Mouse (Mus musculus) Patski (cell line): ENCODE measurements around the gene Atad3a. TPM values are rescaled to one million over a fixed set of nuclear protein-coding genes. Genes with fewer than 3 reads are reported as not detected.

Experiments used
- ATAC-seq: fragments of 100-300 bp; one replicate; pipeline ENCODE4 v1.8.0; 2021
- CTCF ChIA-PET: fragments of 350-600 bp; sonication (Branson Sonifier 250); formaldehyde crosslinking; loops from one replicate; lab custom pipeline; 2022; ENCODE audit warnings: inconsistent platforms; lab: Charles Lee
- POLR2A ChIA-PET: fragments of 350-600 bp; sonication (Branson Sonifier 250); formaldehyde crosslinking; loops from one replicate; lab custom pipeline; 2022; ENCODE audit warnings: antibody characterized with exemption, inconsistent platforms; lab: Charles Lee
- DNase-seq: peaks from one replicate; pipeline ENCODE4 v3.0.0-alpha.2; 2011; ENCODE audit warnings: low read depth, low spot score
- H3K27me3 ChIP-seq: fragments of 371-371 bp; one replicate; pipeline ENCODE4 v1.5.1; 2021
- CTCF ChIP-seq: fragments of 100-300 bp; IDR thresholded peaks from one replicate; pipeline ENCODE4 v1.5.1; 2021
- in situ Hi-C: fragments of 300-500 bp; cut with MboI; formaldehyde crosslinking; loops from 3 replicates; pipeline ENCODE4 v1.11.1; 2018; ENCODE audit warnings: low pct_unique_long_range_greater_than_20kb, mixed read lengths
- polyA plus RNA-seq: library from polyadenylated mRNA; unstranded; gene quantifications from one replicate; pipeline ENCODE4 v1.2.3, GENCODE M21; 2021

Atad3a gene
- polyA plus RNA-seq, 1 experiment from 2014 or later, result 53.3 TPM

GRCm38 (mm10) chr4:155694482-155695401 lies 66.2 kb downstream of the Atad3a start:
- ChIA-PET POLR2A (interaction anchor here (1.0 kb wide), 1 partner anchor 10 kb away, joined by 3 read pairs; no protein-coding TSS in a partner anchor), CTCF (no interaction called here)
- H3K27me3 ChIP-seq, result no peaks in the 10 kb centered on the region
- DNase-seq (no peak), ATAC-seq (peak; percentile 51)
- TF ChIP-seq CTCF, result peak; percentile 69
- in situ Hi-C loops, result loop anchor here (5.0 kb wide), 1 partner anchor 212 kb away; no protein-coding TSS in a partner anchor

- ATAC-seq (peak; percentile 47), DNase-seq (no peak)
- ChIA-PET CTCF (no interaction called here), POLR2A (no interaction called here)
- H3K27me3 ChIP-seq, result no peaks in the 10 kb centered on the region
- in situ Hi-C loops, result no loop called here
- TF ChIP-seq CTCF, result no peak
These were observed 66.8 kb downstream of the Atad3a start, which contains the start of gene Fndc10 for GRCm38 (mm10) chr4:155694111-155694481. Fndc10 (plus strand) TSS chr4:155694342.

- no peaks in the 10 kb centered on the region for H3K27me3 ChIP-seq
- no peak for DNase-seq
- in situ Hi-C loops, result no loop called here
- ChIA-PET POLR2A (no interaction called here), CTCF (interaction anchor here (1.6 kb wide), 1 partner anchor 9 kb away, joined by 3 read pairs; no protein-coding TSS in a partner anchor)
- ATAC-seq, result no peak
- no peak for TF ChIP-seq CTCF
These were observed 68.5 kb downstream of the Atad3a start for GRCm38 (mm10) chr4:155692421-155692820.

Other genes starting within 250 kb of the Atad3a start
- gene Nadk, start 198.7 kb downstream of the Atad3a start, polyA plus RNA-seq, result 87.0 TPM
- gene Slc35e2, start 159.7 kb downstream of the Atad3a start, polyA plus RNA-seq, result 4.0 TPM
- gene Cdk11b, start 136.2 kb downstream of the Atad3a start, polyA plus RNA-seq, result 57.8 TPM
- not detected for gene Gm10563, start 115.7 kb downstream of the Atad3a start, polyA plus RNA-seq
- 4.1 TPM for gene Mmp23, start 107.7 kb downstream of the Atad3a start, polyA plus RNA-seq
- 39.5 TPM for gene Mib2, start 91.9 kb downstream of the Atad3a start, polyA plus RNA-seq
- gene Fndc10, start 66.8 kb downstream of the Atad3a start, polyA plus RNA-seq, result 7.3 TPM
- 81.8 TPM for gene Ssu72, start 56.3 kb downstream of the Atad3a start, polyA plus RNA-seq
- gene Tmem240, start 26.3 kb downstream of the Atad3a start, polyA plus RNA-seq, result 1.4 TPM
- gene Vwa1, start 13.6 kb upstream of the Atad3a start, polyA plus RNA-seq, result 0.47 TPM
- gene Tmem88b, start 24.8 kb upstream of the Atad3a start, polyA plus RNA-seq, result 0.05 TPM
- gene Ankrd65, start 29.3 kb upstream of the Atad3a start, polyA plus RNA-seq, result not detected
- 124 TPM for gene Mrpl20, start 41.8 kb upstream of the Atad3a start, polyA plus RNA-seq
- gene Ccnl2, start 51.4 kb upstream of the Atad3a start, polyA plus RNA-seq, result 55.5 TPM
- gene Aurkaip1, start 70.2 kb upstream of the Atad3a start, polyA plus RNA-seq, result 127 TPM
- gene Mxra8, start 78.6 kb upstream of the Atad3a start, polyA plus RNA-seq, result 15.4 TPM
- gene Dvl1, start 86.3 kb upstream of the Atad3a start, polyA plus RNA-seq, result 83.6 TPM
- gene Tas1r3, start 102.3 kb upstream of the Atad3a start, polyA plus RNA-seq, result 1.2 TPM
- gene Cptp, start 108.3 kb upstream of the Atad3a start, polyA plus RNA-seq, result 15.4 TPM
- gene Ints11, start 108.5 kb upstream of the Atad3a start, polyA plus RNA-seq, result 37.6 TPM
- 22.4 TPM for gene Pusl1, start 130.7 kb upstream of the Atad3a start, polyA plus RNA-seq
- 16.7 TPM for gene Acap3, start 130.7 kb upstream of the Atad3a start, polyA plus RNA-seq
- 60.1 TPM for gene Ube2j2, start 182.7 kb upstream of the Atad3a start, polyA plus RNA-seq
- gene C1qtnf12, start 201.2 kb upstream of the Atad3a start, polyA plus RNA-seq, result 0.59 TPM
- gene B3galt6, start 231.6 kb upstream of the Atad3a start, polyA plus RNA-seq, result 6.2 TPM
- gene Sdf4, start 231.8 kb upstream of the Atad3a start, polyA plus RNA-seq, result 167 TPM